Mouse (Mus musculus) stomach, embryonic 16.5 days (tissue): Measurements from ENCODE around the gene Unkl. TPM values are rescaled to one million over a fixed set of nuclear protein-coding genes. Genes with fewer than 3 reads are reported as not detected.

Experiments used
- ATAC-seq: fragments of 200-750 bp; cut with Nextera tagmentation; 2 replicates; pipeline ENCODE4 v1.8.0; 2017; ENCODE audit warnings: moderate number of reproducible peaks, moderate TSS enrichment; ENCODE audit not compliant: insufficient read depth, low FRiP score
- H3K27ac ChIP-seq: fragments of 300-500 bp; sonication (generic); 2 replicates; pipeline ENCODE4 v1.5.1; 2014; ENCODE audit warnings: low read length
- H3K27me3 ChIP-seq: fragments of 300-500 bp; sonication (generic); 2 replicates; pipeline ENCODE4 v1.6.1; 2014; ENCODE audit warnings: low read length, control low read depth, mixed read lengths; ENCODE audit not compliant: control insufficient read depth, insufficient read depth
- H3K36me3 ChIP-seq: fragments of 300-500 bp; sonication (generic); 2 replicates; pipeline ENCODE4 v1.6.1; 2014; ENCODE audit warnings: low read length; ENCODE audit not compliant: control insufficient read depth, insufficient read depth
- H3K4me1 ChIP-seq: fragments of 300-500 bp; sonication (generic); 2 replicates; pipeline ENCODE4 v1.6.1; 2014; ENCODE audit warnings: low read length, control low read depth, mixed read lengths; ENCODE audit not compliant: control insufficient read depth, insufficient read depth
- H3K4me2 ChIP-seq: fragments of 300-500 bp; sonication (generic); 2 replicates; pipeline ENCODE4 v1.6.1; 2014; ENCODE audit warnings: low read depth, low read length, mixed read lengths
- H3K4me3 ChIP-seq: fragments of 300-500 bp; sonication (generic); replicated peaks from 2 replicates; pipeline ENCODE4 v1.5.1; 2014; ENCODE audit warnings: mild to moderate bottlenecking, low read length
- H3K9ac ChIP-seq: fragments of 300-500 bp; sonication (generic); 2 replicates; pipeline ENCODE4 v1.6.1; 2014; ENCODE audit warnings: low read length
- H3K9me3 ChIP-seq: fragments of 300-500 bp; sonication (generic); replicated peaks from 2 replicates; pipeline ENCODE4 v1.6.1; 2016; ENCODE audit warnings: low read length, control low read depth; ENCODE audit not compliant: control insufficient read depth
- WGBS: fragments of 180-500 bp; shearing (Covaris S2); extraction: QIAGEN DNeasy Blood & Tissue Kit; methylation state at CpG from one replicate; pipeline ENCODE4 v1.1.7; 2014; 5-methylcytosine and 5-hydroxymethylcytosine counted together
- polyA plus RNA-seq: library from polyadenylated mRNA; unstranded; fragments of >200 nt; fragmentation: Nextera tagmentation; extraction: Ambion mirVana; gene quantifications from 2 replicates; pipeline ENCODE4 v1.2.1, GENCODE M21; 2015

The Unkl gene
- polyA plus RNA-seq, 1 experiment from 2014 or later, result 6.9 TPM

GRCm38 (mm10) chr17:25257804-25258261, 69.6 kb downstream of the Unkl start:
- WGBS, result 43% methylated on average over 6 of the region's 6 CpGs
- no peak overlapping the region for H3K27ac ChIP-seq
- H3K9ac ChIP-seq, result 0 out of 2 replicates have a peak overlapping the region, but pooled peaks have one; percentile 7
- H3K4me1 ChIP-seq, result peaks cover 15% of the 10 kb centered on the region; the same call in 1 of the 2 replicates
- H3K27me3 ChIP-seq, result peaks cover 5% of the 10 kb centered on the region; the same call in 1 of the 2 replicates
- no peak overlapping the region for H3K4me2 ChIP-seq
- no peak for ATAC-seq
- H3K4me3 ChIP-seq, result no peak overlapping the region
- no peaks in the 10 kb centered on the region for H3K9me3 ChIP-seq
- H3K36me3 ChIP-seq, result peaks cover 3% of the 10 kb centered on the region

- no peak overlapping the region for H3K27ac ChIP-seq
- 63% methylated on average over 3 of the region's 3 CpGs for WGBS
- no peak overlapping the region for H3K9ac ChIP-seq
- H3K9me3 ChIP-seq, result no peaks in the 10 kb centered on the region
- H3K4me1 ChIP-seq, result no peaks in the 10 kb centered on the region
- no peak overlapping the region for H3K4me3 ChIP-seq
- no peak overlapping the region for H3K4me2 ChIP-seq
- no peaks in the 10 kb centered on the region for H3K27me3 ChIP-seq
- no peak; the same call in 1 of the 2 replicates for ATAC-seq
- peaks cover 40% of the 10 kb centered on the region for H3K36me3 ChIP-seq
Measured at GRCm38 (mm10) chr17:25264453-25264852, 76.3 kb downstream of the Unkl start.

- Histone ChIP-seq H3K36me3 (peaks cover 18% of the 10 kb centered on the region), H3K27ac (no peak overlapping the region), H3K27me3 (no peaks in the 10 kb centered on the region), H3K9ac (peak overlapping the region; percentile 22; the same call in 1 of the 2 replicates), H3K4me1 (peaks cover 15% of the 10 kb centered on the region), H3K4me3 (peak overlapping the region; percentile 94; the same call in 1 of the 2 replicates), H3K9me3 (no peaks in the 10 kb centered on the region), H3K4me2 (peak overlapping the region; percentile 94)
- no peak for ATAC-seq
- 69% methylated on average over 2 of the region's 2 CpGs for WGBS
Measured at GRCm38 (mm10) chr17:25270795-25271335, 82.7 kb downstream of the Unkl start.

GRCm38 (mm10) chr17:25272326-25272725, 84.1 kb downstream of the Unkl start:
- Histone ChIP-seq H3K27ac (peak overlapping the region; percentile 99), H3K9me3 (no peaks in the 10 kb centered on the region), H3K4me2 (peak overlapping the region; percentile 94), H3K9ac (peak overlapping the region; percentile 100), H3K4me1 (peaks cover 15% of the 10 kb centered on the region), H3K4me3 (peak overlapping the region; percentile 94), H3K27me3 (no peaks in the 10 kb centered on the region), H3K36me3 (peaks cover 7% of the 10 kb centered on the region)
- 0% methylated on average over 10 of the region's 10 CpGs for WGBS
- ATAC-seq, result no peak

- H3K27ac ChIP-seq, result peak overlapping the region; percentile 99
- ATAC-seq, result peak; percentile 93
- H3K4me3 ChIP-seq, result peak overlapping the region; percentile 94
- 0% methylated on average over 90 of the region's 92 CpGs for WGBS
- no peaks in the 10 kb centered on the region for H3K9me3 ChIP-seq
- H3K36me3 ChIP-seq, result peaks cover 6% of the 10 kb centered on the region; the same call in 1 of the 2 replicates
- H3K9ac ChIP-seq, result peak overlapping the region; percentile 100
- peaks cover 15% of the 10 kb centered on the region for H3K4me1 ChIP-seq
- H3K4me2 ChIP-seq, result peak overlapping the region; percentile 94
- no peaks in the 10 kb centered on the region for H3K27me3 ChIP-seq
Measured at GRCm38 (mm10) chr17:25272951-25273705, 84.9 kb downstream of the Unkl start.

GRCm38 (mm10) chr17:25273706-25274501, 85.7 kb downstream of the Unkl start:
- H3K9me3 ChIP-seq, result no peaks in the 10 kb centered on the region
- peaks cover 15% of the 10 kb centered on the region for H3K4me1 ChIP-seq
- under 1% methylated on average over 40 of the region's 45 CpGs for WGBS
- H3K4me2 ChIP-seq, result peak overlapping the region; percentile 56
- no peaks in the 10 kb centered on the region for H3K27me3 ChIP-seq
- peak overlapping the region; percentile 94 for H3K4me3 ChIP-seq
- peak; percentile 89 for ATAC-seq
- peaks cover 1% of the 10 kb centered on the region; the same call in 1 of the 2 replicates for H3K36me3 ChIP-seq
- H3K9ac ChIP-seq, result peak overlapping the region; percentile 100
- peak overlapping the region; percentile 99 for H3K27ac ChIP-seq

GRCm38 (mm10) chr17:25274571-25275346, 86.6 kb downstream of the Unkl start, which contains the start of gene Ube2i:
Gene Ube2i (minus strand): TSS chr17:25274622.
- peaks cover 15% of the 10 kb centered on the region for H3K4me1 ChIP-seq
- H3K4me2 ChIP-seq, result peak within 1 kb of the TSS; percentile 56
- no peak for ATAC-seq
- H3K9me3 ChIP-seq, result no peaks in the 10 kb centered on the region
- H3K36me3 ChIP-seq, result no peaks in the 10 kb centered on the region
- peak within 1 kb of the TSS; percentile 94 for H3K4me3 ChIP-seq
- peak within 1 kb of the TSS; percentile 100 for H3K9ac ChIP-seq
- WGBS, result 78% methylated on average over 9 of the region's 9 CpGs
- peak within 1 kb of the TSS; percentile 99 for H3K27ac ChIP-seq
- no peaks in the 10 kb centered on the region for H3K27me3 ChIP-seq

- Histone ChIP-seq H3K4me1 (peaks cover 13% of the 10 kb centered on the region), H3K9me3 (no peaks in the 10 kb centered on the region), H3K27ac (no peak overlapping the region), H3K9ac (no peak overlapping the region), H3K27me3 (no peaks in the 10 kb centered on the region), H3K4me2 (no peak overlapping the region), H3K4me3 (no peak overlapping the region), H3K36me3 (no peaks in the 10 kb centered on the region)
- ATAC-seq, result no peak
- 94% methylated on average over 3 of the region's 3 CpGs for WGBS
Measured at GRCm38 (mm10) chr17:25275833-25276232, 87.6 kb downstream of the Unkl start.
